Mouse (Mus musculus) kidney, adult 8-10 months (tissue): Measurements from ENCODE around the gene Safb2.
"Not testable (repeated sequence)": the region's sequence is repeated elsewhere in the genome, so short reads cannot be mapped to it uniquely, and the experiment has no call there.

Experiments
- DNase-seq, 2 experiments: peaks; one replicate each; pipeline ENCODE4 v3.0.0; 2022

Safb2 gene

DNA sequence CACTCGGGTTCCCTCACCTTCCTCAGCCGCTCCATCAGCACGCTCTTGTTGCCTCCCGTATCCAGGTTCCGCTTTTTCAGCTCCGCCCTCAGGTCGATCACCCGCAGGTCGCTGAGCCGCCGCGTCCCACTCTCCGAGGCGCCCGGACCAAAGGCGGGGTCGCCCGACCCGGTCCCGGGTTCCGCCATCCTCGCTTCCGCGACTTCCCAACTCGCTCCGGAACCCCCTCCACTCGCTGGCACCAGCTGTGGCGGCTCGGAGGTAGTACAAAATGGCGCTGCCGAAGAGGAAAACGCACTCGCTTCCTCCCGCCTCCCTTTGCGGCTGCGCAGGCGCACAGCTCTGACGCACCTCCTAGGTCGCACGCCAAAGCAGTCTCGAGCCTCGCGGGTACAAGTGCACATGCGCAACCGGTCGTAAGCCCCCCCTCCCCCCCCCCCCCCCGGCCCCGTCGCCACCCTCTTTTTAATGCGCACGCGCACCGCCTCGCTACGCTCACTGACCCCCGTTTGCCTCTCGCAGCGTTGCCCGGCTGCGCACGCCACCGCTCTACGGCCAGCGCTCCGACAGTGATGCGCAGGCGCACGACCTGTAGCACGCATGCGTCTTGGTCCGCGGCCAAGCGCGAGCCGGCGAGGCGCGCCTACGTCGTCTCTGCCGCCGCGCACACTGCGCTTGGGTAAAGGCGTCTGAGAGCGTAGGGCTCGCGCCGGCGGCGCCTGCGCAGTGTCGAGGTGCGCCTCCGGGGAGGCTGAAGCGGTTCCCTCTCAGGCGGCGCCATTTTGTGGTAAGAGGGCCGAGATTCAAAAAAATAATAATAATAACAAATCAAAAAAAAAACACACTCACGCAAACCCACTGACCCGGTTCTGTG is at the start of gene Safb2, which contains the start of gene Safb:
Safb2 (minus strand) TSS at position 329 of the 874 bp plus-strand sequence.
Safb (plus strand) TSS at position 569 of the 874 bp plus-strand sequence.
- DNase-seq, result peak; percentile 98 to 99

DNA sequence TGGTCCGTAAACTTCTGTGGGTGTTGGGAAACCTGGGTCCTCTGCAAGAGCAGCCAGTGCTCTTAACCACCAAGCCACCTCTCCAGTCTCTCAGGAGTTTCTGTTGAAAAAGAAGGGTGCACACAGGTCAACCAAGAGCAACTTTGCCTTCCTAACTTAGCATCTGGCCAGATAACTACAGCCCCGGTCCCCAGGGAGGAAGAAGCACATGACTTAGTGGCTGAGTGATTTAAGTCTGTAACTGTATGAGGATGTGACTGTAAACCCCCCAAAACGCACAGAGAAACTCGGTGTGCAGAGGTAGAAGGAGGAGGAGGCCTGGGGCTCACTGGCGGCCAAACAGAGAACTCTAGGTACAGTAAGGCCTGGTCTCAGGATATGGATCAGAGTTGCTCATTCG is 49.6 kb upstream of the Safb2 start:
- DNase-seq, result no peak

DNA sequence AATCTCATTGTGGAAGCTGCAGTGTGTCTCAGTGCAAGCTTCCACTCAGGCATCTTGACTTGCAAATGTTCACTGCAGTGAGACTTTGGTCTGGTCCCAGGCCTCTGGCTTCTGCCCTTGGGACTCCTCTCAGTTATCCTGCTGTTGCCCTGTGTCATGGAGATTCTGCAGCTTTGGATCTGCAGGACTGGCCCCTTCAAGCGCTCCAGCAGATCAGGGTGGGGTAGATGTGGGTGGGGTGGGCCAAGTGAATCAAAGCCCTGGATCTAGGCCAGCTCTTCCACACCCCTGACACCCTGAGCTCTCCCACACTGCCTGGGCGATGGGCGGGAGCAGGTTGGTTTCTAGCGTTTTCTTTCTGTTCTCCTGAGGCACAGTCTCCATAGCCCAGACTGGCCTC is 47.4 kb upstream of the Safb2 start:
- DNase-seq, result no peak

DNA sequence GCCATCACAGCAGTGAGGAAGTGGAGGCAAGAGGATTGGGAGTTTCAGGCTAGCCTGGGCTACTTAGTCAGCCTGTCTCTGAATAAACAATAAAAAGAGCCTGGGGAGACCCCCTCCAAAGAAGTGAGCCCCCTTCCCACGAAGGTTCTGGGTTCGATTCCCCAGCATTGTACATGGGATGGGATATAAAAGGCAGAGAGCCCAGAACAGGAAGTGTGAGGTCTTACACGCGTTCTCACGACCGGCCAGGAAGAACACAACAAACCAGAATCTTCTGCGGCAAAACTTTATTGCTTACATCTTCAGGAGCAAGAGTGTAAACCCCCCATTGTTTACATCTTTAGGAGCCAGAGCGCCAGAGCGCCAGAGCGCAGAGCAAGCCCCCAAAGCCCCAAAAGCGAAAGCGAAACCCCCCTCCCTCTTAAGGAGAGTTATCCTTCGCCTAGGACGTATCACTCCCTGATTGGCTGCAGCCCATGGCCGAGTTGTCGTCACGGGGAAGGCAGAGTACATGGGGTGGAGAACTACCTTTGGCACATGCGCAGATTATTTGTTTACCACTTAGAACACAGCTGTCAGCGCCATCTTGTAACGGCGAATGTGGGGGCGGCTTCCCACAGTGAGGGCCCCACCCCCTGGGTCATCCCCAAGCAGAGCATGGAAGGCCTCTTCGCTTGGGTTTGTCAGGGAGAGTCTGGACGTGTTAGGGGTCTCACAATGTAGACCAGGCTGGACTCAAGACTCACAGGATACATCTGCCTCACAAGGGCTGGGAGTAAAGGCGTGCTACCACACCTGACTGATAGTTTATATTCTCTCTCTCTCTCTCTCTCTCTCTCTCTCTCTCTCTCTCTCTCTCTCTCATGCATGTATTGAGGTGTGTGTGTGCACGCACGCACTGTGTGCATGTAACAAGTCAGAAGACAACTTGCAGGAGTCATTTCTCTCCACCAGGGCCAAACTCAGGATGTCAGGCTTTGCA is 45.7 kb upstream of the Safb2 start:
- DNase-seq, result not testable (repeated sequence)

DNA sequence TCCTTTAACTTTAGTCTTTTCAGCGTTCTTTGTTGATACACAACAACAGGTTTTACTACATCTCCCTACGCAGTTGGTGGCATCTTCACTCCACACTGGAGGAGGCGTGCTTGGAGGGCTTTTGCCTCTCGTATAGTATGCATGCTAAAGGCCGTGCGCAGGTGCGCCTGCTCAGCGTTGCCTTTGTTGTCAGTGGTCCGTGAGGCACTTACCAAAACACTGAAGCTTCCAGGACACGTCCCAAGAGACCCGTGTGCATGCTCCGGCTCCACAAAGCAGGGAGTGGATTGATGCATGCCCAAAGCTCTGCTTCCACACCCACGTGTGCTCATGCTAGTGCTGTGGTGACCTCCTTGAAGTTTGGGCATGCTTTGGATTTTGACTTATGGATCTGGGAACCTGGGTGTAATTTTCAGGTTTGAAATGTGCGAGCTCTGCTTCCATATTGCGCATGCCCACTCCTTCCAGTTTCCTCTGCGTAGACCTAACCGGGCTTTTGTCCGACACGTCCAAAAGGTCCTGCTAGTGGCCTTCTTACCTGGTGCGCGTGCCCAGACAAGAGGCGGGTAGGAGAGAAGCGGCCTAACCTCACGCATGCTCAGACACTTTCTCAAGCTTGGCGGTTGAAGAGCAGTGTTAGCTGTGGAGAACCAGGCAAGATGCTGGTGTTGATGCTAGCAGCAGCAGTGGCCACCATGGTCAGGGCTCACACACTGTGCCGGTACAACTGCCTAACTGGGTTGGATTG is 43.3 kb upstream of the Safb2 start, which contains the start of gene Catsperd:
Catsperd (plus strand) TSS at position 614 of the 748 bp plus-strand sequence.
- peak; percentile 64 to 74 for DNase-seq

DNA sequence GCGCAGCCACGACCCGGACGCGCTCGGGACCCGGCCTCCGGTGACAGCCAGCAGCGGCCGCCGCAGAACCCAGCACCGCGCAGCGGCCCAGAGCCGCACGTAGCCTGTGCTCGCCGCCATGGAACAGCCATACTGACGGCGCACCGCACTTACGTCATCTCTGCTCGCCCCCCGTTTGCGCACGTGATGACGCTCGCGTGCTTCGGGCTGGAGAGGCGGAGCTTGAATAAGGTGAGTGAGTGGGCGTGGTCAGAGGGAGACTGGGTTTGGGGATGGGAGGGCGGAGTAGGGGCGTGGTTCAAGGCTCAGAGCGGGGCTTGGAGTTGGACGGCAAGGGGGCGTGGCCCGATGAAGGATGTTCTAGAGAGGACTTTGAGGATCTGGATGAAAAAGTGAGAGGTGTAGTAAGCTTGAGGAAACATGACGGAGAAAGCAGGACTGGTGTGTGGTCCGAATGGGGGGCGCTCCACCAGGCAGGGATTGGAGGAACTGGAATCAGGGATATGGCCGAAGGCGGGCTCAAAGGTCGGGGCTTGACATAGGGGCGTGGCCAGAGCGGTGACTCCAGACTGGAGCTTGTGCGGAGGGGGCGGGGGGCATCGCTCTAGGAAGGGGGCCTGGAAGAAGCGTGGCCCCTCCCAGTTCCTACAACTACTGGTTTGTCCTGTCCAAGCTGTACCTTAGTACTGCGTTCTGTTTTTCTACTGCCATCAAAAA is 42.5 kb upstream of the Safb2 start, which contains the start of gene Lonp1:
Lonp1 (minus strand) TSS at position 134 of the 717 bp plus-strand sequence.
- peak; percentile 98 for DNase-seq

DNA sequence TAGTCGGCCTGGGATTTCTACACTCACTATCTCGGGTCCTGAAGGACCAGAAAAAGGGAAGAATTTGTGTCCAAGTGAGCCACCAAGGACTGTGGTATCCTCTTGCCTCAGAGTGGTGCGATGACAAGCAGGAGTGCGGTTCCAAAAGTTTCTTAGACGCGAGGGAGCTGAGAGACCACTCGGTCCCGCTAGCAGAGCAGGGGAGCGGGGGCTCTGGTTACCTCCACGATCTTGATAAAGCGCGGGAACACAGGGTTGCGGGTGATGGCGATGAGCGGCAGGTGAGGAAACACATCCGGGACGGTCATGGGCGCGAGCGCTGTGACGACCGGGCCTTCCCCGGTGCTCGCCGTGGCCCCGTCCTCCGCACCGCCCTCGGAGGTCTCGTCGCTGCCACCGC is 41.9 kb upstream of the Safb2 start:
- no peak for DNase-seq

DNA sequence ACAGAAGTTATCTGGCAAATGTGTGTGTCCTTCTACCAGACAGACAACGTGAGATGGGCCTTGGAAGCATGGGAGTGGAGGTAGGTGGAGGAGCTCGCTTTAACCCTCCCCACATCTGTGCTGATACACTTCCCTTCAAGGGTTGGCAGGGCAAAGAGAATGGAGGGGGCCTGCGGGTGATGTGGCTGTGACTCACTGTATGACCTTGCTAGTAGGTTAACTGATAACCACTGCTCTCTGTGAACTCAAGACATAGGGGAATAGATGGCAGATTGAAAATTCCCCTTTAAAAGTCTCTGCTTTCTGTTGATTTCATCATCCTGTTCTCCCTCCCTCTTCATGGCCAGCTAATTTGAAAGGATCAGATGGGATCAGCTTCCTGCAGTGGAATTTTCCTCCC is 41.1 kb upstream of the Safb2 start:
- no peak for DNase-seq

DNA sequence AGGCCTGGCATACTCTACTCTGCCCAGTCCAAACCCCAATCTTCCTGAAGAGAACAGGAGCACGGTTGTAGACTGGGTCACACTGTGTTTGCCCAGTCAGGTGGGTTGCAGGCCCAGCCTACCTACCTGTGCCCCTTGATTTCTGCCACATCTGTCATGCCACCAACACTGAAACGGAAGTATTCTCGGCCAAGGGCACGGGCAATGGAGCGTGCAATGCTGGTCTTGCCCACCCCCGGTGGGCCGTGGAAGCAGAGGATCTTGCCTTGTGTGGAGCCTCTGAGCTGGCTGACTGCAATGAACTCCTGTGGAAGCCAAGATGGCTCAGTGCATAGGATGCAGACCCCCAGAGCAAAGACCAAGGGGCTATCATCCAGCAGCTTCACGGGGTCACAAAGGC is 33.2 kb upstream of the Safb2 start:
- DNase-seq, result no peak

DNA sequence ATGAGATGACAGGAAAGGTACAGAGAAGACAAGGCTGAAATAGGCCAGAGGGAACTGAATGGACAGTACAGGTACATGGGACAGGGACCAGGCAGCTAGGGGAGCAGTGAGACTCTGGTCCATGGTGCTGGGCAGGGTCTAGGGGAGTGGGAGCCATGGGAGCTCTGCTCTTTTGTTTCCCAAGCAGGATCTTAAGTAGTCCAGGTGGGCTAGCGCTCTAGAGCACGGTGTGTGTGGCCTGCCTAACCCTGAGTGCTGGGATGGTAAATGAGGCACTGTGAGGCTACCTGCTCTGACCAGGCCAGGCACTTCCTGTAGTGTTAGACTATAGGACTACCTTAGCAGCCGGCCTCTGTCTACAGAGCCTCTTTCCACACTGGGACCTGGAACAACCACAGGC is 32.3 kb upstream of the Safb2 start:
- DNase-seq, result no peak

DNA sequence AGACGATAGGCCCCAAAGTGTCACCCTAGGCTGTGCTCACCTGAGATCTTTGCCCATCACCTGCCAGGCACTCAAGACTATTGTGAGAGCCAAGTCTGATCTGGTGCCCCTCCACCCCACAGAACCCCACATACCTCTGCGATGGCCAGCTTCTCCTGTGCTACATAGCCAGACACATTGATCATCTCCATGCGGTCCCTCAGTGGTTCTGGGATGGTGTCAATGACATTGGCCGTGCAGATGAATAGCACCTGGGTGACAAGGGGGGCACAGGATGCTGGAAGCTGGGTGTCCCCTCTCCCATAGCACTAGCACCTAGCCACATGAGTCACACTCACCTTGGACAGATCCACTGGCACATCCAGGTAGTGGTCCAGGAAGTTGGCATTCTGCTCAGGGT is 31.4 kb upstream of the Safb2 start:
- DNase-seq, result no peak

DNA sequence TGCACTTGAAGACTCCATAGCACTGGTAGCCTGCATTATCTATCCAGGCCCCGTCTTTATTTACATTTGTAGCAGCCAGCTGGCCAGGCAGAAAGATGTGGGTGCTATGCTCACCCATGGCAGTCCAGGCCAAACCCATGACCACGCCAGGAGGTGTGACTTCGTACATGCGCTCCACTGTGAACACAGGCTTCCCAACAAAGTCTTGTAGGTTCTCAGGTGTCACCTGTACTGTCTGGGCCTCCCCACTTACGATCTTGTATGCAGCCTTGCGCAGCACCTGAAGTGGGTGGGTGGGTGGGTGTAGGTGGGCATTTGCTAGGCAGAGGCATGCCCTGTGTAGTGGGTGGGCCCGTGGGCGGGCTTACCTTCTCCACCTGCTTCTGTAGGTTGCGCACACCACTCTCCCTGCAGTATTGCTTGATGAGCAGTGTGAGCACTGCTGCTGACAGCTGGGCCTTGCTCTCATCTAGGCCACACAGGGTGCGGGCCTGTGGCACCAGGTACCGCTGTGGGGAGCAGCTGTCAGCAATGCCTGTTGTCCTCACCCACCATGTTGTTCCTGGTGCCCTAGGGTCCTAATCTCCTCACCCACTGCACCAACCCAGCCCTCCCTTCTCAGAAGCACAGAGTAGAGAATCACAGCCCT is 30.9 kb upstream of the Safb2 start:
- DNase-seq, result no peak

DNA sequence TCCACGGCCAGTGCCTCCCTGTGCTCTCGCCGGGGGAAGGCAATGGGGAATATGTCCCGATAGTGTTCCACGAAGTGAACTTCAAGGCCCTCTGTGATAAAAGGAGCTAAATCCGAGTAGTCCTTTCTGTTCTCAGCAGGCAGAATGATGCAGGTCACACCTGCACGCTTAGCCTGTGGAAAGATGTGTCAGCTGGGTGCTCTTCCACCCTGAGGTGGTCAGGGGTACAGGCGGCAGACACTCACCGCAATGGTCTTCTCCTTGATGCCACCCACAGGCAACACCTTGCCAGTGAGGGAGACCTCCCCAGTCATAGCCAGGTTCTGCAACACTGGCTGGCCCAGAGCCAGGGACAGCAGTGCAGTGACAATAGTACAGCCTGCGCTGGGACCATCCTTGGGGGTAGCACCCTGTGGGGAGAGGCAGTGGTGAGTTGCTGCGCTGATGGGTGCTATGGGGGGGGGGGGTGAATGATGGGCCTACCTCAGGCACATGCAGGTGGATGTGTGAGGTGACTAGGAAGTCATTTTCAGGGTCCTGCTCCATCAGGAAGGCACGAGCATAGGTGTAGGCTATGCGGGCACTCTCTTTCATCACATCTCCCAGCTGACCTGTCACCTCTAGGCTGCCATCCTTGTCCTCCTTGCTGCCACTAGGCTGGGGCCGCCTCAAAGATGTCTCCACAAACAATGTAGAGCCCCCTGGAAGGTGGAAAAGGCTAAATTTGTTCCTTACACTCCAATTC is 30.2 kb upstream of the Safb2 start:
- DNase-seq, result no peak

DNA sequence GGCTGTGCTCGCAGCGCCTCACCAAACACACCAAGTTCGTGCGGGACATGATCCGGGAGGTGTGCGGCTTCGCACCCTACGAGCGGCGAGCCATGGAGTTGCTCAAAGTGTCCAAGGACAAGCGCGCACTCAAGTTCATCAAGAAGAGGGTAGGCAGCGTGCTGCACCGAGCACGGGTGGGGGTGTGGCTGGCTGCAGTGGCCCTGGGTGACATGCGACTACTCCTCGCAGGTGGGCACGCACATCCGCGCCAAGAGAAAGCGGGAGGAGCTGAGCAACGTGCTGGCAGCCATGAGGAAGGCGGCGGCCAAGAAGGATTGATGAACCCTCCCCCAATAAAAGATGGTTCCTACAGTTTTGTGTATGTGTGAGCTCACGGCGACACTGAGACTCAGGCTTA is 29.5 kb upstream of the Safb2 start:
- not testable (repeated sequence) for DNase-seq

DNA sequence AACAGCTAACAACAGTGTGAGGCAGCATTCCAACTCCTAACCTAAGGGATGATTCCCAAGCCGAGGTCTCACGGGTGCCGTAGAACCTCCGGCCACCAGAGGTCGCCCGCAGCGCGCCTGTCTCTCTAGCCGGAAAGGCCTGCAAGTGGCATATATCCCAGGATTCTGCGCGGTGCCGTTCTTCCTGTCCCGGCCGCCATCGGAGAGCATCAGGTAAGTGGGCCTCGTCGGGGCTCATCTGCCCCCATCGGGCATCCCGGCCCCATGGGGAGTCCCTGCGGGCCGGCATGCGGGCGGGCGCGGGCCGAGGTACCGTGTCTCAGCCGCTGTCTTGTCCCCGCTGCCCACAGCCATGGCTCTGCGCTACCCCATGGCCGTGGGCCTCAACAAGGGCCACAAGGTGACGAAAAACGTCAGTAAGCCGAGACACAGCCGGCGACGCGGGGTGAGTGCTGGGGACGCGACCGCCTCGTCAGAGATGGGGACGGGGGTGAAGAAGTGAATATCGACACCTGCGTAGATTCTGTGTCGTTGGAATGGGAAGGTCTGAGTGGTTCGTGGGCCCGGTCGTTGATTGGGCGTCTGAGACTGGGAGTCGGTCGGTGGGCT is 29.0 kb upstream of the Safb2 start, which contains the start of gene Rpl36:
Rpl36 (plus strand) TSS at position 181 of the 609 bp plus-strand sequence.
- DNase-seq, result peak; percentile 94 to 98

DNA sequence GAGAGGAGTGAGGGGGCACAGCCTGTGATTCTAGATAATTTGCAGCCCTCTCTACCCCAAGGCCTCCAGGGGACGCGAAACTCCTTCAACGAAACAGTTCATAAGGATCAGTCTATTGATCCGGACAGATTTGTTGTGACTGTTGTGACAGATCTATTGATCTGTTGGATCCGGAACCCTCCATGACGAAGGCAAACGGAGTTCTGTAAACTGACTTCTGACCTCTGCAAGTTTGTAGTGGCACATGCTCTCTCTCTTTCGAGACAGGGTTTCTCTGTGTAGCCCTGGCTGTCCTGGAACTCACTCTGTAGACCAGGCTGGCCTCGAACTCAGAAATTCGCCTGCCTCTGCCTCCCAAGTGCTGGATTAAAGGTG is 28.2 kb upstream of the Safb2 start:
- DNase-seq, result not testable (repeated sequence)

DNA sequence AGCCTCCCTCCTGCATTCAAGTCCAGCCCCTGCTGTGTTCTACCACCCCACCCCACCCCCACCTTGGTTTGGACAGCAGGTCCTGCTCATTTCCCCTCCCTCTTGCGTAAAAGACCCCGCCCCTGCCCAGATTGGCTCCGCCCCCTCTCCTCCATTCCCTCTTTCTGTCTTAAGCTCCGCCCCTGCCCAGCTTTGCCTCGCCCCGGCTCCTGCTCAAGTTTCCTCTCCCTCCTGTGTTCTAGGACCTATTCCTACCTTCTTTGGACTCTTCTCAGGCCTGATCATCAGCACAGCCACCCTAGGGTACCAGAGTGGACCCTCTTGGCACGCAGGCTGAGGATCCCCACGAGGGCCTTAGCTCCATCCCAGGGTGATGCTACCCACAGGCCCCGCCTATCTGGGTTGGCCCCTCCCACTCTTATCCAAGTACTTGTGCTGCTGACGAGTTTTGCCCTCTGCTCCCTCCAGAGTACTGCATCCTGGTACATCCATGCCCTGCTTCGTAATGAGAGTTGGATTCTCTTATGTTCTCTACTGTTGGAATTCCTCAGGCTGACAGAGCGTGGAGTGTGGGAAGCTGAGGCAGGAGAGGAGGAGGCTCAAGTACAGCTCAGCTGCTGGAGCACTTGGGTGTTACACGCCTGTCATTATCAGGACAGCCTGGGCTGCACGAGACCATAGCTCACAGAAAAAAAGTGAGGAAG is 27.6 kb upstream of the Safb2 start:
- DNase-seq, result peak; percentile 49 to 54

DNA sequence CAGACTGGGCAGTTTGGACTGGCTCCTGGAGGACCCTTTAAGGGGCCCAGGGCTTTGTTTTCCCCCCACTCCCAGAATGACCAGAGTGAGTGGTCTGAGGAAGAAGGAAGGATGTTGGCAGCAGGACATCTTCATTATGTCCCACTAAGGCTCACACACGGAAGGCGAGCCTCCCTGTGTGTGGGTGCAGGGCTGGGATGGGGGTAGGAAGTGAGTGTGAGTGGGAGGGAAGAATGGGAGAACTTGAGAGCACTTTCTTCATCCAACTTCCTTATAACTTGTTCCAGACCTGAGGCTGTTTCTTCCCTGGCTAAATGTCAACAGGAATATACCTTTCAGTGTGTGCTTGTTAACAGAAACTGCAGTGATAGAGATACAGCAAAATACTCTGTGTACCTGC is 26.9 kb upstream of the Safb2 start:
- DNase-seq, result no peak

DNA sequence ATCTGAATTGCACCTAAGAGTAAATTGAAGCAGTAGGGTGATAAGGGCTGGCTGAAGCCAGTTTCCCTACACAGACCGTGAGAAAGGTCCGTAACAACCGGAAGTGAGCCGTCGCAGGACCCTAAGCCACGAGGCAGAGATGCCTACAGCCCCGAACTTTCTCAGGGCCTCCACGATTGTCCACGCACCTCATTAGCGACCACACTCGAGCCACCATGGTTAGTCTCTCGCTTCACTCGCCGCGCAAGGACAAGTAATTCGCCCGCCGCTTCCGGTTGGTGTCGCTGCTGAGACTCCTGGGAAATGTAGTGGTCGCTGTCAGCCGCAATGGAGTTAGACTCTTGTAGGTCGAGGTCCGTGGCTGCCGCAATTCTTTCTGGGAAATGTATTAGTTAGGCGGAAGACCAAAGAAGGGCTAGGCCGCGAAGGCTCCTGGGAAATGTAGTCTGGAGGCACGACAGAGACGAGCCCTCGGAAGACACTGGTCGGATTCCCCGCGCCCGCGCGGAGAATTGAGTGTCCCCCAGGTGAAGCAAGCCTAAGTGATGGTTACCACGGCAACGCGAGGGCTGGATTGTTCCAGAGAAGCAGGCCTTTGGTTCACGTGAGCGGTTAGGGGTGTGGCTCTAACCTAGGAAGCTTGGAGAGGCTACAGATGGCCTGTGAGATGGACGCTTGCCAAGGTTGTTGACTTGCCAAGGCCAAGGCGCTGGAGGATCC is 25.2 kb upstream of the Safb2 start, which contains the start of gene 2410015M20Rik:
2410015M20Rik (minus strand) TSS at position 320 of the 720 bp plus-strand sequence.
- DNase-seq, result peak; percentile 98
